Mouse (Mus musculus): ENCODE measurements around the gene Lpar6. TPM values are rescaled to one million over a fixed set of nuclear protein-coding genes. Genes with fewer than 3 reads are reported as not detected.

The Lpar6 gene
- 2.7 and 3.6 TPM in 2 replicates for polyA plus RNA-seq (2015; fragmentation: Nextera tagmentation; extraction: Ambion mirVana)

GRCm38 (mm10) chr14:73237848-73238321 is at the start of gene Lpar6:
Lpar6 (plus strand) TSS chr14:73237895.

MicroRNA genes within 50 kb of the gene (microRNA counts, 519-probe panel; counts per million panel counts)
- 40.5 counts per million for microRNA mmu-miR-687

Small RNA genes lying within 50 kb of the gene (microRNA-seq; reads per million reads assigned to microRNA genes)
- not detected for gene Mir687

Other genes with a start within 250 kb of the Lpar6 start
- 0.39 TPM in 1 of 2 replicates, not detected in the other for gene Cysltr2, start 188.8 kb upstream of the Lpar6 start, polyA plus RNA-seq (2015; fragmentation: Nextera tagmentation; extraction: Ambion mirVana)
- gene Rcbtb2, start 114.9 kb upstream of the Lpar6 start, polyA plus RNA-seq (2015; fragmentation: Nextera tagmentation; extraction: Ambion mirVana): 47.9 and 48.6 TPM in 2 replicates
- 22.8 and 24.6 TPM in 2 replicates for gene Rb1, start 87.9 kb downstream of the Lpar6 start, polyA plus RNA-seq (2015; fragmentation: Nextera tagmentation; extraction: Ambion mirVana)
- gene Itm2b, start 147.4 kb downstream of the Lpar6 start, polyA plus RNA-seq (2015; fragmentation: Nextera tagmentation; extraction: Ambion mirVana): 1,090 and 1,198 TPM in 2 replicates

Measured in neural tube, postnatal 0 days (tissue).